Mouse (Mus musculus): Measurements from ENCODE around the gene Gm7075. TPM values are rescaled to one million over a fixed set of nuclear protein-coding genes. Genes with fewer than 3 reads are reported as not detected.
"Not testable (repeated sequence)": the region's sequence is repeated elsewhere in the genome, so short reads cannot be mapped to it uniquely, and the experiment has no call there.

The Gm7075 gene
- total and polyA plus RNA-seq, 3 experiments: not detected

DNA sequence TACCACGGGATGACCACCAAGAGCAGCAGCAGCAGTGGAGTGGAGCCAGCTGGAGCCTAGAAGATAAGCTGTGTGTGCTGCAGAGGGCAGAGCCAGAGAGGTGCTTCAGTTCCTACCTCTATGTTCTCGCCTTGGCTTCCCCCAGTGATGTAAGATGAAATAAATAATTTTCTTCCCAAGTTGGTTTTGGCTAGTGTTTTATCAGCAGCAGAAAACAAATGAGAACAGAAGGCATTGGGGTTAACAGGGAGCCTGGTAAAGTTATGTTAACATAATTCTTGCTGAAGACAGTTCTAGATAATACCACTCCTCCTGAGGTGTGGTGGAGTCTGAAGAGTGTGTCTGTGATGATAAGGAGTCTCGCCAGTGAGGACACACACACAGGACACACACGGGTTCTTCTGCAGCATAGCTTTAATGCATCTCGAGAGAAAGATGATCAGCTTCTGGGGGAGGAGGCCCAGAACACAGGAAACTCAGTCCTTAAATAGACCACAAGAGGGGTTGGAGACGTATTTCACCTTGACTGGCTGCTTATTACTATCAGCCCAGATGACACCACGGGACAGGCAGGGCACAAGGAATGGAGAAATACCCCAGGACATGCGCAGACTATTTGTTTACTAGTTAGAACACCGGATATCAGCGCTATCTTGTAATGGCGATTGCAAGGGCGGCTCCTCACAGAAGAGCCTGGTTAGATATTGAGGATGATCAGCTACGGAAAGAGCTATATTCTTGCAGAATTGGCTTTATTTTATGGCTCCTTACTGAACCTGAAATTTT is 23.2 kb upstream of the Gm7075 start:
- H3K4me3 ChIP-seq (replicated peaks in 1 of 3; ENCODE audit: low read depth in 2 of 3, low read length in 2 of 3, poor library complexity in 1 of 3); H3K79me2 ChIP-seq (replicated peaks; ENCODE audit: control insufficient read depth, extremely low read depth, insufficient read depth, poor library complexity, severe bottlenecking); DNase-seq (ENCODE audit: extremely low read depth); dilution Hi-C loops (cut with MboI; ENCODE audit: extremely low pct_ligation_motif_present, extremely low pct_unique_long_range_greater_than_20kb, low sequenced_read_pairs); H3K4me1 ChIP-seq (ENCODE audit: control insufficient read depth in 1 of 2, insufficient read depth in 2 of 2); H3K36me3 ChIP-seq (replicated peaks in 1 of 2; ENCODE audit: control insufficient read depth in 1 of 2, insufficient read depth in 1 of 2, low read length in 1 of 2); H3K9me3 ChIP-seq (replicated peaks; ENCODE audit: low read length); H3K27me3 ChIP-seq (replicated peaks); H3K4me2 ChIP-seq (ENCODE audit: insufficient read depth, low read depth, poor library complexity, severe bottlenecking); in situ Hi-C loops (cut with MboI; ENCODE audit: low pct_ligation_motif_present, low pct_unique_long_range_greater_than_20kb, low sequenced_read_pairs); H3K27ac ChIP-seq (ENCODE audit: insufficient read depth, low read depth); H3K9ac ChIP-seq (ENCODE audit: insufficient read depth, low read depth): not testable (repeated sequence)

DNA sequence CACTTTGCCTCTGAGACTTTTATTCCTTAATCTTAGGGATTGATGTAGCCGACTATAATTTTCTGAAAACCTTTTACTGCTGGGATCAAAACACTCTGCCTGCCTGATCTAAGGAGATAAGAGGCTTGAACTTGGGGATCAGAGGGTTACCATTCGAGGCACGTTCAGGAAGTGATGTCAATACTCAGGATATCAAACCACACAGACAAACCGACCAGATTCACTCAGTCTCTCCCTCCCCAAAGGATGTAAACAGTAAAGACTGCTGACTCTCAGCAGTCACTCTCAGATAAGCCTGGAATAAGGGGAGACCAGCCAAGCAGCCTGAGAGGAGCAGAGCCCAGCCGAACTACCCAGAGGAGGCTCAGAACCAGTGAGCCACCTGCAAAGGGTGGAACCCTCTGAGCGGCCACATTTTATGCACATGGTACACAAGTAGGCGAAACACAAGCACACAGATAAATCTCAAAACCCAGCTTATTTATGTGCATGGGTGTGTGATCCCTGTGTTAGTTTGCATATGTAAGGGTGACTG is 18.2 kb upstream of the Gm7075 start:
- dilution Hi-C loops (cut with MboI; ENCODE audit: extremely low pct_ligation_motif_present, extremely low pct_unique_long_range_greater_than_20kb, low sequenced_read_pairs) (no loop called here), in situ Hi-C loops (cut with MboI; ENCODE audit: low pct_ligation_motif_present, low pct_unique_long_range_greater_than_20kb, low sequenced_read_pairs) (no loop called here)
- H3K27ac ChIP-seq (ENCODE audit: insufficient read depth, low read depth): no peak overlapping the region
- H3K4me1 ChIP-seq (ENCODE audit: control insufficient read depth in 1 of 2, insufficient read depth in 2 of 2): no peaks in the 10 kb centered on the region; a peak in 1 of 4 replicates
- H3K9me3 ChIP-seq (replicated peaks; ENCODE audit: low read length): no peaks in the 10 kb centered on the region
- no peak overlapping the region for H3K4me3 ChIP-seq (replicated peaks in 1 of 3; ENCODE audit: low read depth in 2 of 3, low read length in 2 of 3, poor library complexity in 1 of 3)
- TF ChIP-seq HCFC1 (IDR thresholded peaks at IDR 0.05; ENCODE audit: low read depth, low read length) (no peak), CHD2 (IDR thresholded peaks at IDR 0.05; ENCODE audit: low read length) (no peak), MEF2A (IDR thresholded peaks at IDR 0.05; ENCODE audit: borderline replicate concordance, low read depth, low read length) (no peak), BHLHE40 (IDR thresholded peaks at IDR 0.05; ENCODE audit: low read depth, low read length) (no peak), TBP (conservative IDR thresholded peaks at IDR 0.05; ENCODE audit: low read depth, low read length) (no peak), ZMIZ1 (IDR thresholded peaks at IDR 0.05; ENCODE audit: low read depth, low read length) (no peak), NELFE (IDR thresholded peaks at IDR 0.05; ENCODE audit: low read depth, low read length) (no peak), ZKSCAN1 (IDR thresholded peaks at IDR 0.05; ENCODE audit: borderline replicate concordance, low read depth, low read length) (no peak), KAT2A (IDR thresholded peaks at IDR 0.05; ENCODE audit: insufficient replicate concordance, low read length) (no peak), POLR2AphosphoS2 (IDR thresholded peaks at IDR 0.05; ENCODE audit: low read depth, low read length) (no peak), NRF1 (IDR thresholded peaks at IDR 0.05; ENCODE audit: low read depth, low read length) (no peak), MAZ (IDR thresholded peaks at IDR 0.05; ENCODE audit: low read depth, low read length) (no peak), EP300 (IDR thresholded peaks at IDR 0.05; ENCODE audit: low read length) (no peak)
- no peak for DNase-seq (ENCODE audit: extremely low read depth)
- no peak overlapping the region for H3K4me2 ChIP-seq (ENCODE audit: insufficient read depth, low read depth, poor library complexity, severe bottlenecking)
- H3K79me2 ChIP-seq (replicated peaks; ENCODE audit: control insufficient read depth, extremely low read depth, insufficient read depth, poor library complexity, severe bottlenecking): no peaks in the 10 kb centered on the region
- no peaks in the 10 kb centered on the region for H3K36me3 ChIP-seq (replicated peaks in 1 of 2; ENCODE audit: control insufficient read depth in 1 of 2, insufficient read depth in 1 of 2, low read length in 1 of 2)
- H3K9ac ChIP-seq (ENCODE audit: insufficient read depth, low read depth): no peak overlapping the region
- no peaks in the 10 kb centered on the region for H3K27me3 ChIP-seq (replicated peaks)
